Mouse (Mus musculus): Measurements from ENCODE around the gene Gm14322. TPM values are rescaled to one million over a fixed set of nuclear protein-coding genes. Genes with fewer than 3 reads are reported as not detected.
"Not testable (repeated sequence)": the region's sequence is repeated elsewhere in the genome, so short reads cannot be mapped to it uniquely, and the experiment has no call there.

Gm14322 gene
- not detected in 2 replicates for polyA plus RNA-seq (2012; rRNA removed)

DNA sequence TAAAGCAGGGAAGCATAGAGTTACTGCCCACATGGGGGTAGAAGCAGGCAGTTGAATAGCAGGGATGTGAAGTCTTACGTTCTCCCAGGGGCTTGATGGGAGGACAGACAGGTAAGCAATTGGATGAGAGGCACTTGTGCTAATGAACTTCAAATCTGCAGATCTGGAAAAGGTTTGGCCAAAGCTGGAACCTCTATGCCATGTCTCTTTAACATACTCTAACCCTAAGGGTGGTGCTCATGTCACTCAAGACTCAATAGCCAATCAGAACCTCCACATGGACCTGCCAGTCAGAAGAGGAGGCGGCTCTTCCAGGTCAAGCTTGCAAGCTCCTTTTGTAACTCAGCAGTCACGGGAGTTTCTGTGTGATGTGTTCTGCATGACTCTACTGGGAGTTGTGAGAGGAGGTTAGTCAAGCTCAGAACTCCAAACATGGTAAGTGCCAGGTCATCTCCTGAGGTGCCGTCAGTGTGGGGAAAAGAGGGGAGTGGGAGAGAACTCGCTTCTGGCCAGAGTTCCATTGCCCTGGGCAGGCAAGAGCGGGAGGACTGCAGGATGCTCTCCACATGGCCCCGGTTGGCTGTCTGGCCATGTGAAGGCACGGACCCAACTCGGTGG is at the start of gene Gm14322:
Gene Gm14322 (plus strand): TSS at position 348 of the 618 bp plus-strand sequence.
- H3K27ac ChIP-seq (ENCODE audit: insufficient read depth, low read length); H3K4me1 ChIP-seq (ENCODE audit: control insufficient read depth, insufficient read depth, insufficient read length); DNase-seq (ENCODE audit: low read depth in 1 of 2, low spot score in 2 of 2); H3K27me3 ChIP-seq (ENCODE audit: control insufficient read depth, insufficient read depth, low read length); H3K36me3 ChIP-seq (ENCODE audit: control insufficient read depth, insufficient read depth, low read length); H3K4me3 ChIP-seq (ENCODE audit: extremely low read depth, insufficient read depth, insufficient read length): not testable (repeated sequence)
- WGBS = 29% methylated on average over 9 of the region's 9 CpGs

DNA sequence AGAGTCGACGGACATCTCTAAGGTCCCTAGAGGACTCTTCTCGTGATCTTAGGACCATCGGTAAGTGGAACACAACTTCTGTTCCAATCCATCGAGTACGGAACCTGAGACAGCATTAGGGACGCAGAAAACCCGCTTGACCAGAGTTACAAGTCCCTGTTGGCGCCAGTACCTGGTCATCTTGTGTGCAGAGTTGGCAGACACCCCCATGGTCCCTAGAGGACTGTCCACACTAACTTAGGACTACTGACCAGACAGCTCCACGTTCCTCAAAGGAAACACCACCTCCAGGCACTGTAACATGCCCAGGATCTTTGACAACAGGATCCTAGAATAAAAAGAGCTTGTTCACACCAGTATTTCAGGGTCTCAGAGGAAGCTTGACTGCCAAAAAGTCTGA is 17.6 kb upstream of the Gm14322 start:
- not testable (repeated sequence) for H3K36me3 ChIP-seq (ENCODE audit: control insufficient read depth, insufficient read depth, low read length); H3K27me3 ChIP-seq (ENCODE audit: control insufficient read depth, insufficient read depth, low read length); H3K4me1 ChIP-seq (ENCODE audit: control insufficient read depth, insufficient read depth, insufficient read length); H3K4me3 ChIP-seq (ENCODE audit: extremely low read depth, insufficient read depth, insufficient read length); DNase-seq (ENCODE audit: low read depth in 1 of 2, low spot score in 2 of 2); H3K27ac ChIP-seq (ENCODE audit: insufficient read depth, low read length)
- 84% methylated on average over 6 of the region's 10 CpGs for WGBS

DNA sequence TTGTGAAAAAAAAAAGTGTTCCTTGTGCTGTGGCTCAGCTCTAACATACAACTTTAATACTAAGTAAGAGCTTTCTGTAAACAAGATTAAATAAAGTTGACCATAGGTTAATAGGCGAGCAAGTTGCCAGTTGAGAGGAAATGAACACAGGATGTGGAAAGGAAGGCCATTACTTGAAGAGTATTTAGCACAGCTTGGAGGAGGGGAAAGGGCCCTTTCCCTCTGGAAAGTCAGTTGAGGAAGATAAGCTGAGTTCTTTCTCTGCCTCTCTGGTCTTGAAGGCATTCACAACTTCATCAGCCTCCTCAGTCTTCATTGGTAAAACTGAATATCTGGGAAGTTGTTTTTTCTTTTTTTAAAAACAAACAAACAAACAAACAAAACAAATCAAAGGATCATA is 28.3 kb downstream of the Gm14322 start:
- H3K36me3 ChIP-seq (ENCODE audit: control insufficient read depth, insufficient read depth, low read length); H3K4me1 ChIP-seq (ENCODE audit: control insufficient read depth, insufficient read depth, insufficient read length); H3K4me3 ChIP-seq (ENCODE audit: extremely low read depth, insufficient read depth, insufficient read length); H3K27ac ChIP-seq (ENCODE audit: insufficient read depth, low read length); DNase-seq (ENCODE audit: low read depth in 1 of 2, low spot score in 2 of 2); H3K27me3 ChIP-seq (ENCODE audit: control insufficient read depth, insufficient read depth, low read length): not testable (repeated sequence)
- 13% methylated on average over 1 of the region's 1 CpGs for WGBS

DNA sequence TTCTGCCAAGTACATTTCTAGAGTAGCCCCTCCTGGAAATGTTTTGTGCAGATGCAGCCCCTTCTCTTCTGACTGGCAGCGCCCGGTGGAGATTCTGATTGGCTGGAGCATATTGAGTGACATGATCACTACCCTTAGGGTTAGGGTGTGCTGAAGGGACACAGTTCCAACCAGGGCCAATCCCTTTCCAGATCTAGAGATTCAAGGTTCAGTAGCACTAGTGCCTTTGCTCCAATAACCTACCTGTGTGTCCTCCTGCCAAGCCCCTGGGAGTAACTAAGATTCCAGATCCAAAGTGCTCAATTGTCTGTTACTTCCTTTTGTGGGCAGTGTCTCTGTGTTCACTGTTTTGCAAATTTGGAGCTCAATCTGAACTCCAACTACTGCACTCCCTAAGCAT is 47.1 kb downstream of the Gm14322 start:
- H3K27ac ChIP-seq (ENCODE audit: insufficient read depth, low read length); H3K36me3 ChIP-seq (ENCODE audit: control insufficient read depth, insufficient read depth, low read length); DNase-seq (ENCODE audit: low read depth in 1 of 2, low spot score in 2 of 2); H3K4me1 ChIP-seq (ENCODE audit: control insufficient read depth, insufficient read depth, insufficient read length); H3K4me3 ChIP-seq (ENCODE audit: extremely low read depth, insufficient read depth, insufficient read length); H3K27me3 ChIP-seq (ENCODE audit: control insufficient read depth, insufficient read depth, low read length): not testable (repeated sequence)
- no CpG with 5 or more reads among the region's 2 CpGs for WGBS

Other genes starting within 250 kb of the Gm14322 start
- gene Gm14406, start 181.1 kb upstream of the Gm14322 start, polyA plus RNA-seq (2012; rRNA removed) = not detected in 2 replicates
- gene Gm14325, start 81.0 kb downstream of the Gm14322 start, polyA plus RNA-seq (2012; rRNA removed) = 1.2 and 1.6 TPM in 2 replicates
- gene Gm14327, start 137.8 kb downstream of the Gm14322 start, polyA plus RNA-seq (2012; rRNA removed) = 0.12 TPM in 1 of 2 replicates, not detected in the other
- gene Zfp972, start 166.3 kb downstream of the Gm14322 start, polyA plus RNA-seq (2012; rRNA removed) = not detected in 2 replicates
- 0.58 and 0.78 TPM in 2 replicates for gene Gm14326, start 198.0 kb downstream of the Gm14322 start, polyA plus RNA-seq (2012; rRNA removed)

Data from spleen, adult 2 months (tissue).